Mouse (Mus musculus) lung, adult 2 months (tissue): ENCODE results near the gene Cep57.

Experiments used
- CTCF ChIP-seq: fragments of 200-500 bp; IDR thresholded peaks from 2 replicates; pipeline ENCODE4 v1.5.1; 2011; ENCODE audit warnings: mild to moderate bottlenecking, low read length, control low read depth; ENCODE audit not compliant: insufficient read depth
- POLR2A ChIP-seq: fragments of 200-500 bp; IDR thresholded peaks from 2 replicates; pipeline ENCODE4 v1.6.1; 2011; ENCODE audit warnings: low read depth, mild to moderate bottlenecking, control low read depth, low read length, borderline replicate concordance; ENCODE audit errors: extremely low read depth

DNA sequence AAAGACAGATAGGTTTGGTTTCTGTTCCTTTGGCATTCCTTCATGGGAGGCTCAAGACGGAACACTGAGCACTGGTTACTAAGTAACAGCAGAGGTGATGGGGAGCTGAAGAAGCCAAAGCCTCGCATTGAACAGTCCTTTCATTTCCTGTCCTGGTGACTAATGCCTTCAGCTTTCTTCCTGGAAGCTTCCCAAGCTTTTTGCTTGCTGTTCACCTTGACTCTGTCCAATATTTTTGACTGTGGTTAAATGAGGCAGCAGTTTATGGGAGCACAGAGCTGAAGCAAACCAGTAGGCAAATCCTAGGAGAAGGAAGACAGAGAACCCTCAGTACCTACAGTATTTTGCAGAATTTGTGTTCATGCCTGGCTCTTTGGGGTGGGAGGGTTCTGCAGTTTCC, 48.4 kb upstream of the Cep57 start:
- TF ChIP-seq CTCF, result no peak
- no peak for TF ChIP-seq POLR2A
